Mouse (Mus musculus): ENCODE data around the gene Aplnr. TPM values are rescaled to one million over a fixed set of nuclear protein-coding genes. Genes with fewer than 3 reads are reported as not detected.

Aplnr gene
- polyA plus RNA-seq, 1 experiment: not detected

- H3K79me2 ChIP-seq (ENCODE audit: control insufficient read depth, insufficient read depth): no peaks in the 10 kb centered on the region
- no peaks in the 10 kb centered on the region for H3K36me3 ChIP-seq (ENCODE audit: control insufficient read depth, insufficient read depth)
- no peak overlapping the region for H3ac ChIP-seq (ENCODE audit: control insufficient read depth, insufficient read length, low read depth)
- H3K4me3 ChIP-seq (ENCODE audit: insufficient read depth, poor library complexity, severe bottlenecking): no peak overlapping the region
- no peak for TF ChIP-seq MYOG (IDR thresholded peaks at IDR 0.05; ENCODE audit: control insufficient read depth, extremely low read depth, insufficient read length)
- TF ChIP-seq CTCF (IDR thresholded peaks at IDR 0.05; ENCODE audit: control insufficient read depth, insufficient read depth, insufficient read length): no peak
- TF ChIP-seq FOSL1 (IDR thresholded peaks at IDR 0.05; ENCODE audit: insufficient read depth, low read length, poor library complexity, severe bottlenecking): no peak
- TF ChIP-seq CEBPB (IDR thresholded peaks at IDR 0.05; ENCODE audit: low read depth): no peak
- no peak for TF ChIP-seq MAX (IDR thresholded peaks at IDR 0.05)
- TF ChIP-seq MYOD1 (IDR thresholded peaks at IDR 0.05; ENCODE audit: control insufficient read depth, insufficient read length, low read depth): no peak
- TF ChIP-seq USF1 (IDR thresholded peaks at IDR 0.05; ENCODE audit: low read depth): no peak
- H3K27me3 ChIP-seq (ENCODE audit: control insufficient read depth, insufficient read depth, insufficient read length): no peaks in the 10 kb centered on the region
- no peaks in the 10 kb centered on the region for H3K79me3 ChIP-seq (ENCODE audit: low read depth)
Measured at GRCm38 (mm10) chr2:85145346-85145745, 9.3 kb downstream of the Aplnr start.

- Histone ChIP-seq H3ac (ENCODE audit: control insufficient read depth, insufficient read length, low read depth) (no peak overlapping the region), H3K27me3 (ENCODE audit: control insufficient read depth, insufficient read depth, insufficient read length) (no peaks in the 10 kb centered on the region), H3K79me2 (ENCODE audit: control insufficient read depth, insufficient read depth) (no peaks in the 10 kb centered on the region), H3K79me3 (ENCODE audit: low read depth) (no peaks in the 10 kb centered on the region), H3K4me3 (ENCODE audit: insufficient read depth, poor library complexity, severe bottlenecking) (no peak overlapping the region), H3K36me3 (ENCODE audit: control insufficient read depth, insufficient read depth) (no peaks in the 10 kb centered on the region)
- TF ChIP-seq CEBPB (IDR thresholded peaks at IDR 0.05; ENCODE audit: low read depth): no peak
- no peak for TF ChIP-seq CTCF (IDR thresholded peaks at IDR 0.05; ENCODE audit: control insufficient read depth, insufficient read depth, insufficient read length)
Measured at GRCm38 (mm10) chr2:85147481-85147880, 11.5 kb downstream of the Aplnr start.

- Histone ChIP-seq H3K79me2 (ENCODE audit: control insufficient read depth, insufficient read depth) (no peaks in the 10 kb centered on the region), H3K4me3 (ENCODE audit: insufficient read depth, poor library complexity, severe bottlenecking) (no peak overlapping the region), H3ac (ENCODE audit: control insufficient read depth, insufficient read length, low read depth) (no peak overlapping the region), H3K27me3 (ENCODE audit: control insufficient read depth, insufficient read depth, insufficient read length) (no peaks in the 10 kb centered on the region), H3K79me3 (ENCODE audit: low read depth) (no peaks in the 10 kb centered on the region), H3K36me3 (ENCODE audit: control insufficient read depth, insufficient read depth) (no peaks in the 10 kb centered on the region)
- no peak for TF ChIP-seq USF1 (IDR thresholded peaks at IDR 0.05; ENCODE audit: low read depth)
- no peak for TF ChIP-seq CEBPB (IDR thresholded peaks at IDR 0.05; ENCODE audit: low read depth)
- no peak for TF ChIP-seq FOSL1 (IDR thresholded peaks at IDR 0.05; ENCODE audit: insufficient read depth, low read length, poor library complexity, severe bottlenecking)
- no peak for TF ChIP-seq MAX (IDR thresholded peaks at IDR 0.05)
- no peak for TF ChIP-seq MYOG (IDR thresholded peaks at IDR 0.05; ENCODE audit: control insufficient read depth, extremely low read depth, insufficient read length)
- no peak for TF ChIP-seq MYOD1 (IDR thresholded peaks at IDR 0.05; ENCODE audit: control insufficient read depth, insufficient read length, low read depth)
- no peak for TF ChIP-seq CTCF (IDR thresholded peaks at IDR 0.05; ENCODE audit: control insufficient read depth, insufficient read depth, insufficient read length)
Measured at GRCm38 (mm10) chr2:85150373-85150772, 14.3 kb downstream of the Aplnr start.

- no peaks in the 10 kb centered on the region for H3K36me3 ChIP-seq (ENCODE audit: control insufficient read depth, insufficient read depth)
- H3K79me3 ChIP-seq (ENCODE audit: low read depth): no peaks in the 10 kb centered on the region
- no peaks in the 10 kb centered on the region for H3K27me3 ChIP-seq (ENCODE audit: control insufficient read depth, insufficient read depth, insufficient read length)
- no peak overlapping the region for H3ac ChIP-seq (ENCODE audit: control insufficient read depth, insufficient read length, low read depth)
- H3K79me2 ChIP-seq (ENCODE audit: control insufficient read depth, insufficient read depth): no peaks in the 10 kb centered on the region
- TF ChIP-seq MAX (IDR thresholded peaks at IDR 0.05) (no peak), FOSL1 (IDR thresholded peaks at IDR 0.05; ENCODE audit: insufficient read depth, low read length, poor library complexity, severe bottlenecking) (no peak), CTCF (IDR thresholded peaks at IDR 0.05; ENCODE audit: control insufficient read depth, insufficient read depth, insufficient read length) (no peak), USF1 (IDR thresholded peaks at IDR 0.05; ENCODE audit: low read depth) (no peak), CEBPB (IDR thresholded peaks at IDR 0.05; ENCODE audit: low read depth) (no peak), MYOG (IDR thresholded peaks at IDR 0.05; ENCODE audit: control insufficient read depth, extremely low read depth, insufficient read length) (no peak), MYOD1 (IDR thresholded peaks at IDR 0.05; ENCODE audit: control insufficient read depth, insufficient read length, low read depth) (no peak)
- no peak overlapping the region for H3K4me3 ChIP-seq (ENCODE audit: insufficient read depth, poor library complexity, severe bottlenecking)
Measured at GRCm38 (mm10) chr2:85151233-85151632, 15.2 kb downstream of the Aplnr start.

GRCm38 (mm10) chr2:85155334-85155733 is 19.3 kb downstream of the Aplnr start:
- no peaks in the 10 kb centered on the region for H3K79me2 ChIP-seq (ENCODE audit: control insufficient read depth, insufficient read depth)
- no peak overlapping the region for H3ac ChIP-seq (ENCODE audit: control insufficient read depth, insufficient read length, low read depth)
- H3K36me3 ChIP-seq (ENCODE audit: control insufficient read depth, insufficient read depth): no peaks in the 10 kb centered on the region
- no peaks in the 10 kb centered on the region for H3K27me3 ChIP-seq (ENCODE audit: control insufficient read depth, insufficient read depth, insufficient read length)
- H3K79me3 ChIP-seq (ENCODE audit: low read depth): no peaks in the 10 kb centered on the region
- no peak overlapping the region for H3K4me3 ChIP-seq (ENCODE audit: insufficient read depth, poor library complexity, severe bottlenecking)
- TF ChIP-seq MYOD1 (IDR thresholded peaks at IDR 0.05; ENCODE audit: control insufficient read depth, insufficient read length, low read depth) (no peak), FOSL1 (IDR thresholded peaks at IDR 0.05; ENCODE audit: insufficient read depth, low read length, poor library complexity, severe bottlenecking) (no peak), CTCF (IDR thresholded peaks at IDR 0.05; ENCODE audit: control insufficient read depth, insufficient read depth, insufficient read length) (no peak), USF1 (IDR thresholded peaks at IDR 0.05; ENCODE audit: low read depth) (no peak), MAX (IDR thresholded peaks at IDR 0.05) (no peak), MYOG (IDR thresholded peaks at IDR 0.05; ENCODE audit: control insufficient read depth, extremely low read depth, insufficient read length) (no peak), CEBPB (IDR thresholded peaks at IDR 0.05; ENCODE audit: low read depth) (no peak)

GRCm38 (mm10) chr2:85156136-85156535 is 20.1 kb downstream of the Aplnr start:
- no peaks in the 10 kb centered on the region for H3K36me3 ChIP-seq (ENCODE audit: control insufficient read depth, insufficient read depth)
- no peaks in the 10 kb centered on the region for H3K79me2 ChIP-seq (ENCODE audit: control insufficient read depth, insufficient read depth)
- TF ChIP-seq FOSL1 (IDR thresholded peaks at IDR 0.05; ENCODE audit: insufficient read depth, low read length, poor library complexity, severe bottlenecking) (no peak), MAX (IDR thresholded peaks at IDR 0.05) (no peak), MYOD1 (IDR thresholded peaks at IDR 0.05; ENCODE audit: control insufficient read depth, insufficient read length, low read depth) (no peak), CEBPB (IDR thresholded peaks at IDR 0.05; ENCODE audit: low read depth) (no peak), MYOG (IDR thresholded peaks at IDR 0.05; ENCODE audit: control insufficient read depth, extremely low read depth, insufficient read length) (no peak), CTCF (IDR thresholded peaks at IDR 0.05; ENCODE audit: control insufficient read depth, insufficient read depth, insufficient read length) (no peak), USF1 (IDR thresholded peaks at IDR 0.05; ENCODE audit: low read depth) (no peak)
- H3K27me3 ChIP-seq (ENCODE audit: control insufficient read depth, insufficient read depth, insufficient read length): no peaks in the 10 kb centered on the region
- no peak overlapping the region for H3ac ChIP-seq (ENCODE audit: control insufficient read depth, insufficient read length, low read depth)
- no peaks in the 10 kb centered on the region for H3K79me3 ChIP-seq (ENCODE audit: low read depth)
- H3K4me3 ChIP-seq (ENCODE audit: insufficient read depth, poor library complexity, severe bottlenecking): no peak overlapping the region
